Mouse (Mus musculus): ENCODE measurements at regions not wholly inside any gene's neighbourhood (a gene's known extent, or its start where the extent isn't known, plus 50 kb on each side); places are given as distances from the start of the nearest gene placed in this dataset.

DNA sequence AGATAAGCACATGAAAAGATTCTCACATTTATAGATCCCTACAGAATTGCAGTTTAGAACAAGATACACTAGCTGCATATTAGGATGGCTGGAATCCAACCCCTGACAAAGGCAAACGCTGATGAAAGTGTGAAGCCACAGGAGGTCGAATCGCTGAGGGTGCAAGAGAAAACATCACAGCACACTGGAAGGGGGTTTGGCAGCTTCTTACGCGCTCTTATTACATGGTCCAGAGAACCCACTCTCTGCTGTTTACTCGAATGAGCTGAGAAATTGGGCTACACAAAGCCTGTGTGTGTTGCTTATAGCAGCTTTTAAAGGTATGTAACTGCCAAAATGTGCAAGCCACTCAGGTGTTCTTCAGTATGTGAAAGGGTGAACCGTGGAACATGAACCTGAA lies 71.8 kb upstream of the Oxtr start:
- TF ChIP-seq CTCF (IDR thresholded peaks at IDR 0.05; ENCODE audit: borderline replicate concordance, extremely low read depth, insufficient read depth, insufficient read length) (no peak), POLR2A (IDR thresholded peaks at IDR 0.05; ENCODE audit: borderline replicate concordance, extremely low read depth, insufficient read depth, insufficient read length, poor library complexity, severe bottlenecking) (no peak)
